Mouse (Mus musculus) lung, embryonic 14.5 days (tissue): ENCODE results near the gene Acad12. TPM values are rescaled to one million over a fixed set of nuclear protein-coding genes. Genes with fewer than 3 reads are reported as not detected.

Experiments used
- ATAC-seq: fragments of 200-750 bp; cut with Nextera tagmentation; 2 replicates; pipeline ENCODE4 v1.8.0; 2017; ENCODE audit warnings: mild to moderate bottlenecking, moderate TSS enrichment, moderate library complexity; ENCODE audit not compliant: insufficient read depth
- DNase-seq: peaks from one replicate; pipeline ENCODE4 v3.0.0-alpha.2; 2015
- H3K27ac ChIP-seq: fragments of 300-500 bp; sonication (generic); 2 replicates; pipeline ENCODE4 v1.5.1; 2014; ENCODE audit warnings: low read depth, mild to moderate bottlenecking, moderate library complexity
- H3K27me3 ChIP-seq: fragments of 300-500 bp; sonication (generic); 2 replicates; pipeline ENCODE4 v1.6.1; 2014; ENCODE audit warnings: low read length, control low read depth; ENCODE audit not compliant: insufficient read depth
- H3K36me3 ChIP-seq: fragments of 300-500 bp; sonication (generic); 2 replicates; pipeline ENCODE4 v1.6.1; 2014; ENCODE audit warnings: control low read depth; ENCODE audit not compliant: insufficient read depth
- H3K4me1 ChIP-seq: fragments of 300-500 bp; sonication (generic); 2 replicates; pipeline ENCODE4 v1.6.1; 2014; ENCODE audit warnings: antibody characterized with exemption, control low read depth; ENCODE audit not compliant: insufficient read depth
- H3K4me2 ChIP-seq: fragments of 300-500 bp; sonication (generic); 2 replicates; pipeline ENCODE4 v1.6.1; 2014; ENCODE audit warnings: mild to moderate bottlenecking
- H3K4me3 ChIP-seq: fragments of 300-500 bp; sonication (generic); 2 replicates; pipeline ENCODE4 v1.5.1; 2014; ENCODE audit warnings: low read depth, low read length
- H3K9ac ChIP-seq: fragments of 300-500 bp; sonication (generic); 2 replicates; pipeline ENCODE4 v1.6.1; 2014
- H3K9me3 ChIP-seq: fragments of 300-500 bp; sonication (generic); 2 replicates; pipeline ENCODE4 v1.6.1; 2016; ENCODE audit warnings: low read depth, low read length, control low read depth
- CTCF ChIP-seq: IDR thresholded peaks from 2 replicates; pipeline ENCODE4 v1.5.1; 2016; ENCODE audit warnings: antibody characterized with exemption, low read depth
- WGBS: fragments of 180-500 bp; shearing (Covaris S2); extraction: QIAGEN DNeasy Blood & Tissue Kit; methylation state at CpG from one replicate; pipeline ENCODE4 v1.1.7; 2014; 5-methylcytosine and 5-hydroxymethylcytosine counted together
- polyA plus RNA-seq: library from polyadenylated mRNA; unstranded; fragments of >200 nt; fragmentation: Nextera tagmentation; extraction: Ambion mirVana; gene quantifications from 2 replicates; pipeline ENCODE4 v1.2.1, GENCODE M21; 2014

The Acad12 gene
- polyA plus RNA-seq, 1 experiment from 2014 or later: 1.7 TPM

DNA sequence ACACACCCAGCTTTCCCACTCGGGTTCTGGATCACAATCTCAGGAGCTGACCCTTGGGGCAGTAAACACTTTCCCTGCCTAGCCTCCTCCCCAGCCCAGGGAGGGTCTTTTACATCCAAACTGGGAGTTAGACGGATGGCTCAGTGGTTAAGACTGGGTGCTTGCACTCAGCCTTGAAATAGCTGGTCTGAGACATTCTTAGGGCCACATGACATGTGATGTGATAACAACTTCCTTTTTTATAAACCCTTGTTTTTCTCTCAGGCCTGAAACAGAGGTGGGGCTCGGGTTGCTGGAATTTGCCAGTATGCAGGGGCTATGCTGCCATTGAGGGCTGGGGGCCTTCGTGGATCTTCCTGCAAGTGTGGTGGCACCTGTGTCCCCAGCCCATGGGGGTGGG lies 21.4 kb downstream of the Acad12 start:
- TF ChIP-seq CTCF: no peak
- Histone ChIP-seq H3K9me3 (no peaks in the 10 kb centered on the region), H3K27me3 (no peaks in the 10 kb centered on the region), H3K4me2 (no peak overlapping the region), H3K36me3 (no peaks in the 10 kb centered on the region), H3K4me3 (no peak overlapping the region), H3K9ac (no peak overlapping the region), H3K4me1 (no peaks in the 10 kb centered on the region), H3K27ac (no peak overlapping the region)
- DNase-seq (no peak), ATAC-seq (no peak)
- 54% methylated on average over 4 of the region's 4 CpGs for WGBS

DNA sequence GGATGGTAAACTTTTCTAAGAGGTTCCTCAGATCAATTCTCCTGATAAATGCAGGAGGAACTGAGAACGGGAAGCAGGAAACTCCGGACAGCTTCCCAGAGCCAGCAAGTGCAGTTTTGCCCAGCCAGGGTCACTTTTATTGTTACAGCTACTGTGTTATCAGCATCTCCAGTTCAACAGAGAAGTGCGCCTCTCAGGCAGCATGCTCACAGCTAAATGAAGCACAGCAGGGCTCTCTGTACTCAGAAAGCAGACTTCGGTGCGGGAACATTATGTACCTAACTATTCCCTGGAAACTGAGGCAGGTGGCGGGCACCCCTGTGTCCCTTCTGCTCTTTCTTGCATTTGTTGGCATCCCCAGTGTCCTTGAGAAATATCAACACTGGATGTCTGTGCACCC lies 22.5 kb downstream of the Acad12 start:
- Histone ChIP-seq H3K9me3 (no peaks in the 10 kb centered on the region), H3K9ac (no peak overlapping the region), H3K27ac (no peak overlapping the region), H3K36me3 (no peaks in the 10 kb centered on the region), H3K4me1 (no peaks in the 10 kb centered on the region), H3K4me2 (no peak overlapping the region), H3K4me3 (no peak overlapping the region), H3K27me3 (no peaks in the 10 kb centered on the region)
- no peak for TF ChIP-seq CTCF
- WGBS: 57% methylated on average over 6 of the region's 6 CpGs
- no peak for ATAC-seq
- DNase-seq: no peak

DNA sequence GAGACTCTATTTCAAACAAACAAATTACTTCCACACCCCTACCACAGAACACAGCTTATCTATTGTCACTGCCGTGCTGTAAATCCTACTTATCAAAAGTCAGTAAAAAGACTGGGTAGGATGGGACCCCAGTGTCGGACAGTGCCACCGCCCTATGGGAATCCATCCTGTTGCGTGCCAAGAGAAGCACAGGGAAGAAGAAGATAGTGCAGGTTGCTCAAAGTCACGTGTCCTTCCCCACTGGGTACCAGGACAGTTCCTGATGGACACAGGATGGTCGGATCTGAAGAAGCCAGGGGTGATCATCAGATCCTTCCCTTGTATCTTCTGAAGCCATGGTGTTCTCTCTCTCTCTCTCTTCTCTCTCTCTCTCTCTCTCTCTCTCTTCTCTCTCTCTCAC lies 23.0 kb downstream of the Acad12 start:
- no peak for DNase-seq
- Histone ChIP-seq H3K27me3 (no peaks in the 10 kb centered on the region), H3K27ac (no peak overlapping the region), H3K4me2 (no peak overlapping the region), H3K9me3 (no peaks in the 10 kb centered on the region), H3K36me3 (no peaks in the 10 kb centered on the region), H3K9ac (no peak overlapping the region), H3K4me3 (no peak overlapping the region), H3K4me1 (no peaks in the 10 kb centered on the region)
- ATAC-seq: no peak
- WGBS: 66% methylated on average over 6 of the region's 6 CpGs
- no peak for TF ChIP-seq CTCF

DNA sequence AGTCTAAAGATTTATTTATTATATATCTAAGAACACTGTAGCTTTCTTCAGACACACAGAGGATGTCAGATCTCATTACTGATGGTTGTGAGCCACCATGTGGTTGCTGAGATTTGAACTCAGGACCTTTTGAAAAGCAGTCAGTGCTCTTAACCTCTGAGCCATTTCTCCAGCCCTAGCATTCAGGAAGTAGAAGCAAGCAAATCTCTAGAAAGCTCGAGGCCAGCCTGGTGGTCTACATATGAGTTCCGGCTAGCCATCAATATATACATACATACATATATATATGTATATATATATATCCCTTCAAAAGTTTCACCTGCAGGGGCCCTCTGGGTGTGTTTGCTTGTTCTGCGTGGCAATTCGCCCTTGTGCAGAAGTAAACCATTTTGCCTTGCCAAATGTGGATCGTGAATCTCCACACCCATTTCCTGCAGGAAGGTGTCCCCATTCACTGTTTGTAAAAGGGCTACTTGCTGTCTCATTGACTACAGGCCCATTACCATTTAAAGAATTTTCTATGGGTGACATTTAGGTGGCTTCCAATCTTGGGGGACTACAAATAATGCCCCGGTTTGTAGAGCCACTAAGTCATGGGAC lies 23.9 kb downstream of the Acad12 start:
- no peak overlapping the region for H3K9ac ChIP-seq
- no peak for TF ChIP-seq CTCF
- ATAC-seq (no peak), DNase-seq (no peak)
- H3K4me1 ChIP-seq: no peaks in the 10 kb centered on the region
- H3K9me3 ChIP-seq: no peaks in the 10 kb centered on the region
- H3K36me3 ChIP-seq: no peaks in the 10 kb centered on the region
- 77% methylated on average over 6 of the region's 6 CpGs for WGBS
- no peaks in the 10 kb centered on the region for H3K27me3 ChIP-seq
- no peak overlapping the region for H3K4me2 ChIP-seq
- H3K4me3 ChIP-seq: no peak overlapping the region
- H3K27ac ChIP-seq: no peak overlapping the region

DNA sequence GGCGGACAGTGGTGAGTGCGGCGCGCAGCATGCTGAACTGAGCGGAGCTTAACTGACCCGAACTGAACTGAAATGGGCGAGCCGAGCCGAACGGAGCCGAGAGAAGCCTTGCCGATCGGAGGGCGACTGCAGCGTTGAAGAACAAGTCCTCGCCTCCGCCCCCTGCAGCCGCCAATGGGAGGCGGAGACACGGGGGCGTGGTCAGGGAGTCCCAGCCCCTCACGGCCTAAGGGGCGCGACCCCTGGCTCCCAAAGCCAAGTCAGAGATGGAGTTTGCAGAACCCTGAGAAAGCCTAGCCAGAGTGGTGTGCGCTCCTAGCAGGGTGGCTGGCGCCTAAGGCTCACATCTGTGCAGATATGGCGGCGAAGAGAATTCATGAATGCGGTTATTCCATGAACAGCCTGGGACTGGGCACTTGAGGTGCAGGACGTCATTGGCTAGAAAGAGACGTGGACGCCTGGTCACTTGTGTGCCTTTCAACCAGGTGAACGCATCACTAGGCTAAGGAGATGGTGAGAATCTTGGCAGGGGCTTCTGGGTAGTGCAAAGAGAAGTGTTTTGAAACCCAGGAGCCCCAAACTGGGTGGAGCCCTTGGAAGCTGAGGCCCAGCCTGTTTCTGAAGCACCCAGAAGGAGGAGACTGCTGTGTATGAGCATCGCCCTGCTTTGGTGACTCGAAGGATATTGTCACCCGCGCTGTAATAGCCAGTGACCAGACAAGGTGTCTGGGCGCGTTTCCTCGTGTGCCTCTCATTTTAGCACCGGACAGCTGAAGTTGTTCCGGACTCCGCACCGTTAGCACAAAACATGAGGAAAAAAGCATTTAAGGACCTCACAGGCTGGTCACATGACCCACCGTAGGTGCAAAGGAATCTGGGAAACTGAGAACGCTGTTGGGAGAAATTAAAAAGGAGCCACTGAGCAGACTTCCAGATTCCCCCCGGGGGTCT lies 25.0 kb downstream of the Acad12 start, which contains the start of gene Aldh2:
Gene Aldh2, minus strand, starts transcription at position 374 of the 951 bp plus-strand sequence.
- Histone ChIP-seq H3K4me1 (no peaks in the 10 kb centered on the region), H3K9ac (peak within 1 kb of the TSS; percentile 86), H3K36me3 (no peaks in the 10 kb centered on the region), H3K27me3 (no peaks in the 10 kb centered on the region), H3K9me3 (no peaks in the 10 kb centered on the region), H3K4me2 (peak within 1 kb of the TSS; percentile 93), H3K4me3 (peak within 1 kb of the TSS; percentile 78), H3K27ac (peak within 1 kb of the TSS; percentile 44)
- DNase-seq (peak; percentile 94), ATAC-seq (peak; percentile 89)
- TF ChIP-seq CTCF: peak; percentile 39
- WGBS: 3% methylated on average over 47 of the region's 47 CpGs

DNA sequence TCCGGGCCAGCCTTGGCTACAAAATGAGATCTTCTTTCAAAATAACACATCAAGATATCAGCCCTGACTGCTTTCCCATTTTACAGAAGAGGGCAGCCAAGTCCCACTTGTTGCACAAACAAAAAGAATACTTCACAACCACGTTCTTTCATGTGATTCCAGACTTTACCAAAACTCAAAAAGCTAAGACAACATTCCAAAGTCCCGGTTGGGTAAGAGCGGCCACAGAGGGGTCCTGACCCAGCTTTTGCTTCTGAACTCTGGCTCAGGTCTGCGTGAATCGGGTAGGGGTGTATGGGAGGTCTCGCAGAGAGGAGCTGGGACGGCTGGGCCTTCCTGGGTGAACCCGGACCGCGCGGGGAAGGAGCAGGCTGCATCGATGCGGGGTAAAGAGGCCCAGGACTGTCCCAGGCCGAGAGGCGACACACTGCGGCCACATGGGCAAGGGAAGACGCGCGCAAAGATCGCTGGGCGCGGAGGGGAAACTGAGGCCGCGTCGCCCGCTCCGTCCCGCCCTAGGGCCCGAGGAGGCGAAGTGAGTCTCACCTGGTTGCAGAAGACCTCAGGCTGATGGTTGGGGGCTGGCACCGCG lies 25.8 kb downstream of the Acad12 start:
- peak overlapping the region; percentile 93 for H3K4me2 ChIP-seq
- H3K4me3 ChIP-seq: peak overlapping the region; percentile 78
- H3K27ac ChIP-seq: peak overlapping the region; percentile 44
- 3% methylated on average over 33 of the region's 33 CpGs for WGBS
- H3K36me3 ChIP-seq: no peaks in the 10 kb centered on the region
- H3K27me3 ChIP-seq: no peaks in the 10 kb centered on the region
- H3K4me1 ChIP-seq: no peaks in the 10 kb centered on the region
- no peaks in the 10 kb centered on the region for H3K9me3 ChIP-seq
- no peak for TF ChIP-seq CTCF
- peak overlapping the region; percentile 86 for H3K9ac ChIP-seq
- ATAC-seq: peak; percentile 70
- DNase-seq: no peak
